Mouse (Mus musculus): ENCODE measurements around the gene Atg7. TPM values are rescaled to one million over a fixed set of nuclear protein-coding genes. Genes with fewer than 3 reads are reported as not detected.

The Atg7 gene
- polyA plus RNA-seq, 1 experiment from 2014 or later = 10.9 TPM

DNA sequence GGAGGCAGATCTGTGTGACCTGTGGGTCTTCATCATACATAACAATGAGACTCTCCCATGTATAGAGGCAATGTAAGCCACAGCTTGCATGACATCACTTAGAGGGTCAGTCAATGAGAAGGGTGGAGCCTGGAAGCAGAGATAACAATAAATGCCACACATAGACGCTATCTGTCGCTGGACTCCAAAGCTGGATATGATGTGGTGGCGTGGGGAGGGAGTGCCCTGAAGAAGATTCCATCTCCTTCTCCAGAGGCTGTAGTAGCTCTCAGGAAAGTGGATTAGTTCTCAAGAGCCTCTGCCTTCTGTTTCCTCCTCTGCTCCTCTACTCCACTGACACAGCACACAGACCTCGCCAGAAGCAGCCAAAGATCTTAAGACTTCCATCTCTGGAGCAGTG, 237.9 kb downstream of the Atg7 start:
- no peak overlapping the region for H3K9ac ChIP-seq (replicated peaks)

DNA sequence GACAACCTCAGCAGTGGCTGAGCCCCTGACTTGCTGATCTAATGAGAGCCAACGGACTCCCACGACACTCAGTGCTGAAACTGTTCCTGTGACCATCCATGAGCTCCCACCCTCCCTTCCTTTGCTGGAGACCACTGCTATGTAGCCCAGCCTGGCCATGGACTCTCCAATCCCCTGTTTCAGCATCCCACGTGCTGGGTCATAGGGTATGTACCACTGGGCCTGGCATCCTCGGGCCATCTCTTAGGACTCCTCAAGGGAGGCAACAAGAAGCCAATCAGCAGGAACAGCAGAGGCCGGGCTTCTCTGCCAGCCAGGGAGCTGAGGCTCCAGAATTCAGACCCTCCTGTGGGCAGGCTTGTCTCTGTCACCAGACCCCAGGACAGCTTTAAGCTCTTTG, 239.3 kb downstream of the Atg7 start:
- Histone ChIP-seq H3K9ac (replicated peaks) (no peak overlapping the region), H3K36me3 (replicated peaks; ENCODE audit: insufficient read depth, low read length) (0 out of 2 replicates have a peak, but pooled peaks cover 5% of the 10 kb centered on the region), H3K4me1 (ENCODE audit: insufficient read depth) (peaks cover 65% of the 10 kb centered on the region), H3K27ac (ENCODE audit: low read depth) (0 out of 2 replicates have a peak overlapping the region, but pooled peaks have one; percentile 69), H3K4me3 (ENCODE audit: low read depth, low read length) (no peak overlapping the region), H3K4me2 (ENCODE audit: low read depth, low read length) (no peak overlapping the region), H3K9me3 (ENCODE audit: low read length) (no peaks in the 10 kb centered on the region), H3K27me3 (ENCODE audit: insufficient read depth, low read length) (no peaks in the 10 kb centered on the region)
- no peak for ATAC-seq
- WGBS (ENCODE audit: insufficient replicate concordance) = 71% methylated on average over 5 of the region's 5 CpGs
- TF ChIP-seq EP300 (IDR thresholded peaks at IDR 0.05; ENCODE audit: low read depth) = no peak
- TF ChIP-seq CTCF (IDR thresholded peaks at IDR 0.05; ENCODE audit: low read depth) = no peak
- no peak for DNase-seq

More for the DNA sequence above, 237.9 kb downstream of the Atg7 start:
- Histone ChIP-seq H3K4me3 (ENCODE audit: low read depth, low read length) (no peak overlapping the region), H3K27me3 (ENCODE audit: insufficient read depth, low read length) (no peaks in the 10 kb centered on the region), H3K36me3 (replicated peaks; ENCODE audit: insufficient read depth, low read length) (0 out of 2 replicates have a peak, but pooled peaks cover 5% of the 10 kb centered on the region), H3K4me1 (ENCODE audit: insufficient read depth) (peaks cover 64% of the 10 kb centered on the region), H3K9me3 (ENCODE audit: low read length) (no peaks in the 10 kb centered on the region), H3K4me2 (ENCODE audit: low read depth, low read length) (no peak overlapping the region), H3K27ac (ENCODE audit: low read depth) (no peak overlapping the region)
- no peak for DNase-seq
- TF ChIP-seq CTCF (IDR thresholded peaks at IDR 0.05; ENCODE audit: low read depth) (no peak), EP300 (IDR thresholded peaks at IDR 0.05; ENCODE audit: low read depth) (no peak)
- WGBS (ENCODE audit: insufficient replicate concordance) = 53% methylated on average over 4 of the region's 4 CpGs
- ATAC-seq = no peak

DNA sequence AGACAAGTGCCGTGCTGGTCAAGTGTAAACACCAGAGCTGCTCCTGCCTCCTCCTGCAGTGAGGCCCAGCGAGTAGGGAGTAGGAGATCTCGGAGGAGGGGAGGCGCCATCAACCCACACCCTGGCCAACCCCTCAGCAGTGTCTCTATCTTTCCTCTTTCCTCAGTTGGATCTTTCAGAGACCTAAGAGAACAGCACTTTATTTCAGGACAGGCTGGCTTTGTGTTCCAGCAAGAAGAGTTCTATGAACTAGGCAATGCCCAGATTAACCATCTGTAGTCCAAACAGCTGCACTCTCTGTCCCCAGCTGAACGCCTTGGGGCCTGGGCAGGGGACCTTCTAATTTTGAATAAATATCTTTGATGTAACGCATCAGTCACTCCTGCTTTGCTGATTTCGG, 239.8 kb downstream of the Atg7 start:
- Histone ChIP-seq H3K27ac (ENCODE audit: low read depth) (peak overlapping the region; percentile 69), H3K36me3 (replicated peaks; ENCODE audit: insufficient read depth, low read length) (0 out of 2 replicates have a peak, but pooled peaks cover 5% of the 10 kb centered on the region), H3K27me3 (ENCODE audit: insufficient read depth, low read length) (no peaks in the 10 kb centered on the region), H3K9me3 (ENCODE audit: low read length) (no peaks in the 10 kb centered on the region), H3K9ac (replicated peaks) (no peak overlapping the region), H3K4me2 (ENCODE audit: low read depth, low read length) (no peak overlapping the region), H3K4me1 (ENCODE audit: insufficient read depth) (peaks cover 63% of the 10 kb centered on the region), H3K4me3 (ENCODE audit: low read depth, low read length) (no peak overlapping the region)
- DNase-seq (no peak), ATAC-seq (no peak)
- WGBS (ENCODE audit: insufficient replicate concordance) = 51% methylated on average over 7 of the region's 7 CpGs
- TF ChIP-seq EP300 (IDR thresholded peaks at IDR 0.05; ENCODE audit: low read depth) = no peak

DNA sequence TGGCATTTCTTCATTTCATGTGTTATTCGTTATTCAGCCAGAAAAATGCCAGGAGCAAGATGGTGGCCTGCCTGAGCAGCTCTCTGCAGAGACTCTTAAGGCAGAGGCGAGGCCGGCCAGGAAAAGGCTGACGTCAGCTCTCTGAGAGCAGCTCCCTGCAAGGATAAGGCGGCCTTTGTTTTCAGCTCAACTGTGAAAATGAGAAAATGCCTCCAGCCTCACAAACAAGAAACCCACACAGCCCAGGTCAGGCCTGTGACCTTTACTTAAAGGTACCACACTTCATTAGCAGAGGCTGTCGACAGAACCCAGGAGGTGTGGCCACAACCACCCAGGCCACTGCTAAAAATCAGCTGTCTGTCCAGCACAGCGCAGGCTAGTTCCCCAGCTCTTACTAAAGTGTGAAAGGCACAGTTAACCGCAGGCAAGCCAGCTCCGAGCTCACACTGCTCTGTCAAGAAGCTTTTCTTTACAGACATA, 240.4 kb downstream of the Atg7 start:
- no peak overlapping the region for H3K4me3 ChIP-seq (ENCODE audit: low read depth, low read length)
- TF ChIP-seq EP300 (IDR thresholded peaks at IDR 0.05; ENCODE audit: low read depth) (no peak), CTCF (IDR thresholded peaks at IDR 0.05; ENCODE audit: low read depth) (no peak)
- DNase-seq (peak; percentile 31), ATAC-seq (peak; percentile 35)
- H3K27ac ChIP-seq (ENCODE audit: low read depth) = peak overlapping the region; percentile 69
- H3K4me2 ChIP-seq (ENCODE audit: low read depth, low read length) = peak overlapping the region; percentile 10; the same call in 1 of the 2 replicates
- no peaks in the 10 kb centered on the region for H3K27me3 ChIP-seq (ENCODE audit: insufficient read depth, low read length)
- WGBS (ENCODE audit: insufficient replicate concordance) = 23% methylated on average over 9 of the region's 9 CpGs
- H3K4me1 ChIP-seq (ENCODE audit: insufficient read depth) = peaks cover 59% of the 10 kb centered on the region
- H3K9me3 ChIP-seq (ENCODE audit: low read length) = no peaks in the 10 kb centered on the region
- no peak overlapping the region for H3K9ac ChIP-seq (replicated peaks)
- peaks cover 9% of the 10 kb centered on the region for H3K36me3 ChIP-seq (replicated peaks; ENCODE audit: insufficient read depth, low read length)

DNA sequence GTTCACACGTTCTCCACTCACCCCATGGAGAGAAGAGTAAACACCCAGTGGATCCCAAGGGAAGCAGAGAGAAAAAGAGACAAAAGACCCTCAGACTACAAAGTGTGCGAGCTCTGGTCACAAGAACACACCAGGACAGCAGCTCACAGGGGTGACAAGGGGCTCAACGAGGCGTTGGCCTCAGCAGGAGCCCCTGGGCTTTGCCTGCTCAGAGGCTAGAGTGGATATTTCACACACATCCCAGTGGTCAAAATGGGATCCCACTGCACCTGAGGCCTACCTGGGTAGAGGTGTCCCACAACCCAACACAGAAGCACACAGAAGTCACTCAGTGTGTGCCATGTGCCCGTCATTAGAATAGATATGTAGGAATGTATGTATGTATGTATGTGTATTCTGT, 242.2 kb downstream of the Atg7 start:
- Histone ChIP-seq H3K4me2 (ENCODE audit: low read depth, low read length) (no peak overlapping the region), H3K4me1 (ENCODE audit: insufficient read depth) (peaks cover 52% of the 10 kb centered on the region), H3K4me3 (ENCODE audit: low read depth, low read length) (no peak overlapping the region), H3K27ac (ENCODE audit: low read depth) (no peak overlapping the region), H3K27me3 (ENCODE audit: insufficient read depth, low read length) (no peaks in the 10 kb centered on the region), H3K9me3 (ENCODE audit: low read length) (no peaks in the 10 kb centered on the region), H3K9ac (replicated peaks) (no peak overlapping the region), H3K36me3 (replicated peaks; ENCODE audit: insufficient read depth, low read length) (peaks cover 15% of the 10 kb centered on the region)
- TF ChIP-seq EP300 (IDR thresholded peaks at IDR 0.05; ENCODE audit: low read depth) = no peak
- TF ChIP-seq CTCF (IDR thresholded peaks at IDR 0.05; ENCODE audit: low read depth) = no peak
- 74% methylated on average over 5 of the region's 5 CpGs for WGBS (ENCODE audit: insufficient replicate concordance)
- DNase-seq (no peak), ATAC-seq (no peak)

DNA sequence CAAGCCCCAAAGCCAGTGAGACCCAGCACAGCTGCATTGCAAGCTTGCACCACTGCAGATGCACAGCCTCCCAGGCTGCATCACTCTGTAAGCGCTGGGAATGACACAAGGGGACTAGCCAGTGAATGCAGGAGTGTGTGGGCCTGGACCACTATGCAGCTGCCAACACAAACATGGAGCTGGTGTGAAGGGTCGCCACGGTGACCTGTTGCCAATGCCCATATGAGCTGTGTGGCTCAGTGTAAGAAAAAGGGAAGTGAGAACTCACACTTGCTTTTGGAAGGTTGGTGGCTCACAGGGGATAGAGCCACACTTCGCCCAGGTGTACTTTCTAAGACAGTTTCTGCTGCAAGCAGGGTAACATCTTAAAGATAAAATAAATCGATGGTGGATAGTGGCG, 243.1 kb downstream of the Atg7 start:
- Histone ChIP-seq H3K9ac (replicated peaks) (no peak overlapping the region), H3K4me3 (ENCODE audit: low read depth, low read length) (no peak overlapping the region), H3K27ac (ENCODE audit: low read depth) (no peak overlapping the region), H3K9me3 (ENCODE audit: low read length) (no peaks in the 10 kb centered on the region), H3K27me3 (ENCODE audit: insufficient read depth, low read length) (no peaks in the 10 kb centered on the region), H3K4me1 (ENCODE audit: insufficient read depth) (peaks cover 51% of the 10 kb centered on the region), H3K36me3 (replicated peaks; ENCODE audit: insufficient read depth, low read length) (peaks cover 16% of the 10 kb centered on the region), H3K4me2 (ENCODE audit: low read depth, low read length) (no peak overlapping the region)
- DNase-seq = no peak
- ATAC-seq = no peak
- TF ChIP-seq EP300 (IDR thresholded peaks at IDR 0.05; ENCODE audit: low read depth) = no peak
- TF ChIP-seq CTCF (IDR thresholded peaks at IDR 0.05; ENCODE audit: low read depth) = no peak
- 66% methylated on average over 6 of the region's 6 CpGs for WGBS (ENCODE audit: insufficient replicate concordance)
